Mouse (Mus musculus) stomach, postnatal 0 days (tissue): Measurements from ENCODE around the gene Nup214.

Experiments used
- CTCF ChIP-seq: IDR thresholded peaks from 2 replicates; pipeline ENCODE4 v1.5.1; 2016; ENCODE audit warnings: antibody characterized with exemption, low read depth, mild to moderate bottlenecking, moderate library complexity
- EP300 ChIP-seq: optimal IDR thresholded peaks from 2 replicates; pipeline ENCODE3; 2016; ENCODE audit warnings: antibody characterized with exemption

- TF ChIP-seq CTCF (peak; percentile 11; the same call in 1 of the 2 replicates), EP300 (no peak)
These were observed 69.6 kb downstream of the Nup214 start for GRCm38 (mm10) chr2:32043836-32044235.
